Mouse (Mus musculus): ENCODE results near the gene Ptprg.

Gene Ptprg

DNA sequence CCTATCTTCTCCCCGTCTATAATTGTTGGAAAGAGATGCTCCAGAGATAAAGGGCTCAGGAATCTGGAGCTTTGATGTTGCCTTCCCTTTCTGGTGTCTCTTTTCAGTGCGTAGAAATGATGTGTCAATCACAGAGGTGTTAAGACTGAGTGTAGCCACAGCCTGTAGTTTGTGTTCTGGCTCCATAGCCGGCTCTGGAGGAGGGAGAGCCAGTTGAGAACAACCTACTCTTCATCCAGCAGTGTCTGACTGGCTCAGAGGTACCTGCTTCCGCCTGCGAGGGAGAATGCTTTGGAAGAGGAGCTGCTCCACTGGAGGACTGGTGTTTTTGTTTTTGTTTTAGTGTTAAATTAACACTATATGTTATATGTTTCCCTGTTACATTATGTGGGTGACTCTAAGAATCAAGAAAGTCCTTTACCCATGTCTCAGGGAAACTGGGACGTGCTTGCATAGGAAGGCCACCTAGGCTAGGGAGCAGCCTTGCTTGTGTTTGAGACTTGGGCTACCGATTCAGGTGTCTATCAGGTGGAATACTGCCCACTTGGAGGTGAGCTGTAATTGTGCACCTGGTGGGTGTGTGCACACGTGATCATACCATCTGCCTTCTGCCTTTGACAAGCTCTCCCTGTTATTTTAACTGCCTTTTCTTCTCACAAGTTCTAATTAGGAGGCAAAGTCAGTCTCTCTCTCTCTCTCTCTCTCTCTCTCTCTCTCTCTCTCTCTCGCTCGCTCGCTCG, 282.5 kb downstream of the Ptprg start:
- DNase-seq: no peak

DNA sequence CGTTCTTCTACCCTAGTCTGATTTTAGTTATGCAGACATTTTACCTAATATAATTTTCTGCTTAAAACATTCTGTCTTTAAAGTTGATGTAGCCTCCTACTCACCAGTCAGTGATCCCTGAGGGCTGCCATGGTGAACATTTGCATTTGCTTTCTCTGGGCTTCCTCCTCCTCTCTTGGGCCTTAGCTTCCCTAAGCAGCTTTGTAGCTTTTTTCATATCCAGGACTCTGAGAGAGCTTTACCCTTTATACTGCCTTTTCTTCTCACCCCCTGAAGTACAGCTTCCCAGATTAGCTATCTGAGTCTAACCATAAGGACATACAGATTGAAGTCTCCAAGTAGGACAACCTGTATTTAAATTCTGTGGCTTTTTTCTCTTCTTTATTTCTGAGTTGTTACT, 284.4 kb downstream of the Ptprg start:
- DNase-seq: no peak

GRCm38 (mm10) chr14:11841621-11842020, 288.3 kb downstream of the Ptprg start:
- DNase-seq: no peak

DNA sequence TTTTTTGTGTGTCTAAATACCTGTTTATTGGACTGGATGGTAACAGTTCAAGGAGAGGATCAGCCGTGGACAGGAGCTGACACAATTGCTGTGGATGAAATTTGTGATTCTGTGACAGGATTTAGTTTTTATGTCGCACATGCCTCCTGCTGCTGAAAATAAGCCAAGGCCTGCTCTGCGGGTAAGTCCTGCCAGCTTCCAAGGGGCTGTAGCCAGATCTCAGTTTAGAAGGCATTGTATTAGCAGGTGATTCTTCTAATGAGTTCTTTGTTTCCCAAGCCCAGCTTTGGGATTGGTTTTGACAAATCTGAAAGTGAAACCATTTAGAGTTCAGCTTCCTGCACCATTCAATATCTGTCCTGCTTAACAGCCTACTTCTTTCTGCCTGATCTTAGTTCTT, 299.6 kb downstream of the Ptprg start:
- DNase-seq: peak; percentile 13

DNA sequence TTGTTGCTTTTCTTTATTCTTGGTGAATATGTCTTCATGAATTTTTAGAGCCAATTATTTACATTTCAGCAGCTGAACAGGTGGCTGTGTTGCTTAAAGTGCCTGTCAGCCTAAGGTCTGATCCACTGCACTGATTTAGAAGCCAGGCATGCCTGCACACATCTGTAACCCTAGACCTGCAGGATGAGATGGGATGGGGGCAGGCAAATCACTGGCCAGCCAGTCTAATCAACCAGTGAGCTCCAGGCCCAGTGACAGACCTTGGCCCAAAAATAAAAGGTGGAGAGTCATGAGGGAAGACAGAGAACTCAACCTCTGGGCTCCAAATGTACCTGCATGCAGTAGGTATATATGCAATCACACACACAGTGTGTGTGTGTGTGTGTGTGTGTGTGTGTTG, 302.2 kb downstream of the Ptprg start:
- no peak for DNase-seq

GRCm38 (mm10) chr14:11857928-11858481, 304.7 kb downstream of the Ptprg start:
- DNase-seq: no peak

DNA sequence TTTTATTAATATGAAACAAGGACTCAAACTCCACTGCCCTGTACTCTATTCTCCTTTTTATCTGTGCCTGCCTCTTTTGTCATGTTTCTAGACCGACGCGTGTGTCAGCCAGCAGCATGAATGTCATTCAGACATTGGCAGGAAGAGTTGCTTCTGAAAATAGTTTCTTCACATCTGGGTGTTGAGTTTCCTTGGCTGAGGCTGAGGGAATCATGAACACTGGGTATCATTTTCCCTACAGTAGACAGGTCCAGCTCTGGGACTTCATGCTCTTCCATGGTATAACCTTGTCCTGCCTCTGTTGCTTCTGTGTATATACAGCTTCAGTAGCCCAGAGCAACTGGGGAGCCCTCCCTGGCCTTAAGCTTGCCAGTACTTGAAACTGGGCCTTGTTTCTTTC, 310.0 kb downstream of the Ptprg start:
- DNase-seq: no peak

GRCm38 (mm10) chr14:11864840-11865239, 311.5 kb downstream of the Ptprg start:
- DNase-seq: no peak

- no peak for DNase-seq
These were observed 312.0 kb downstream of the Ptprg start for GRCm38 (mm10) chr14:11865332-11865731.

GRCm38 (mm10) chr14:11865872-11866271, 312.5 kb downstream of the Ptprg start:
- no peak for DNase-seq

DNA sequence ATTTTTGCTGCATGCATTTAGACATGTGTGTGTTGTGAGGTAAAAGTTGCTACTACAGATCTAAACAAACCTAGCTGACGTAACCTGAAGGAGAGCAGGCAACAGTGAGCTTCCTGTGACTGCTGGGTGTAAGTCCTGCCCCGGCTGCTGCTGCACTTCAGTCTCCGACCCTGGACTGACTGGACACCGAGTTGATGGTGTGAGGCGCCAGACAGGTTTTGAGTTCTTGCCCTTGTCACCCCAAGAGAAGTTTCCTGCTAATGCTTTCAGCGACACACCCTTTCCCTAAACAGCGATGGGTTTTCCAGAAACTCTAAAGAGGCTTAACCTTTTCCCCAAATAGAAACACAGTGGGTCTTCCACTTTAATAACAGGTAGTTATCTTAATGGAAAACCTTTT, 313.1 kb downstream of the Ptprg start:
- no peak for DNase-seq

DNA sequence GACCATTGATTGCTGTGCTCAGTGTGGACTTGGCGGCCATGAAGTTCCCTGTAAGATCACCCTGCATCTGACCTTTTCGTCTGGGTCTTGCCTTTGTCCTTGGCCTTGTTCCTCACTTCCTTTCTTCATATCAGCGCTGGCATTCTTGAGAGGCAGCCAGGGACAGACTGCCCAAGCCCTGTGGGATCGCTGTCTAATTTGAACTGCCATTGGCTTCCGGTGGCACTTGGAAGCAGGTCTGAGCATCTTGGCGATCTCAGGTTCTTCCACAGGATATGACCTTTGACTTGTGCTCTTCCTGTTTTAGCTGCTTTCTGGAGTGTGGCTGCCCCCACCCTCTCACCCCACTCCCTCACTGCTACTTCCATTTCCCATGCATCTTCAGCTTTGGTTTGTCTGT, 315.3 kb downstream of the Ptprg start:
- peak; percentile 47 for DNase-seq

- no peak for DNase-seq
These were observed 318.5 kb downstream of the Ptprg start for GRCm38 (mm10) chr14:11871752-11872344.

DNA sequence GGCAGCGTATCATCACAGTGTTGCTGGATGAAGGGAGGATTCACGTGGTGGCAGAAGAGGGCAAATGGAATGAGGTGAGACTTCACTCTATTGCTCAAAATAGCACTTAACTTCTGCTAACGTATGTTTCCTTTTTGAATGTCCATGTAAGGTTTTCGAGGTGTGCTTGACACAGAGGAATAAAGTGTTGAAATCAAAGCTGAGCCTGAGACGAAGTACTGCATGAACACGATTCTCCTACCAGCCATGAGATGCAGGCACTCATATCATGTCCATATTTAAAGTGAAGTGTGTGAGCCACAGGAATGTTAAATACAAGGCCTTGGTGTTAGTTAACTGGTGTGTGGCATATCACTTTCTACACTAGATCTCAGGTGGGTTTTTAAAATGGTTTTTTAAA, 320.9 kb downstream of the Ptprg start:
- DNase-seq: no peak

- DNase-seq: peak; percentile 48
These were observed 321.9 kb downstream of the Ptprg start for GRCm38 (mm10) chr14:11874960-11875889.

- no peak for DNase-seq
These were observed 327.8 kb downstream of the Ptprg start for GRCm38 (mm10) chr14:11881082-11881481.

GRCm38 (mm10) chr14:11883142-11883921, 330.0 kb downstream of the Ptprg start:
- peak; percentile 51 for DNase-seq

DNA sequence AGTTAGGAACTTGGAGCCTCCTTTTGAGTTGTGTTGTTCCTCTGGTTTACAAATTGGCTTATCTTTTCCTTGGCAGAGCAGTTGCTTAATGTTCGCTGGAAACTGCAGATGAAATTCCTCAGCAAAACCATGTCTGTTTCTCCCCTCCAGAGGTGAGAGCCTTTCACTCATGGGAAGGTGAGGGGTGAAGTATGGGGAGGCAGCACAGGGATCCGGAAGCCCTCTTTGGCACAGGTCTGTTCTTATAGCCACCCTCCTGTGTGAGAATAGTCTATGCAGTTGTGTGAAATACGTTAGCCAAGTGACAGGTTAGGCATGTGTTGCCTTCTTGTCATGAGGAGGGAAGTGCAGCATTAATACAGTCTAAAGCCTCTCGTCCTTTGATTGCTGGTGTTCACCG, 330.7 kb downstream of the Ptprg start:
- no peak for DNase-seq

- no peak for DNase-seq
These were observed 333.1 kb downstream of the Ptprg start for GRCm38 (mm10) chr14:11886417-11886816.

GRCm38 (mm10) chr14:11890890-11891289, 337.6 kb downstream of the Ptprg start:
- DNase-seq: no peak

DNA sequence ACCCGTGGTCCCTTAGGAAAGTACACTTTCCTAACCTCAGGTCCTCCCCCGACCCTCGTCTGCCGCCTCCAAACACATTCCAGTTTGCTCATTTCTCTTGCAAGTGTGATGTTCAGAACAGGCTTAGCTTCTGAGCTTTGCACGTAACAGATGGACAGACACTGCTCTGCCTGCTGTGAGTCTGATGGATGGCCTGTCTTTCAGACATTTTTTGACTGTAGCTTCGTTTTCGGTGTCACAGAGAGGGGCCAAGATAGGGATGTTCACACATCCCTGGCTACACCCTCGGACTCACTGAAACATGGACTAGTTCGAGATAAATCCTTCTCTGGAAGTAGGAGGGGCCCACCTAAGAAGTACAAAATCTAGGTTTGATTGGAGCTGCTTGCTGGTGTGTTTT, 339.3 kb downstream of the Ptprg start:
- DNase-seq: no peak

- no peak for DNase-seq
These were observed 342.2 kb downstream of the Ptprg start for GRCm38 (mm10) chr14:11895486-11895885.

DNA sequence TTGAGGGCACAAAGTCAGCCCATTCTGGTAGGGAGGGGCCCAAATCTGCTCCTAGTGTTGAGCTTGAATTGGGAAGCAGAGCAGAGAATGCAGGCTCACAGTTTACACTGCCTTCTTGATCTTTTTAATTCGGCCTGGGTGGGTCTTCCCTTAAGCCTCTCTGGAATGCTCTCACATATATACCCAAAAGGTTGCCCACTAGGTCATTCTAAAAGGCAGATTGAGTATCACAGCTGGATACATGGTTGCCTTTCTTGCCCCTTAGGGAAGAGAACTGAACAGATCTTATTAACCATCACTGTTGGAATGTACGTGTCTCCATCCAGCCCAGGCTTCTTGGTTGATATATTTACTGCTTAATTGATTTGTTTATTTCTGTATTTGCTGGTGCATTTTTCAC, 349.5 kb downstream of the Ptprg start:
- DNase-seq: peak; percentile 20
